Mouse (Mus musculus): ENCODE results near the gene Rbm25. TPM values are rescaled to one million over a fixed set of nuclear protein-coding genes. Genes with fewer than 3 reads are reported as not detected.

The Rbm25 gene
- polyA plus RNA-seq, 1 experiment from 2014 or later: 284 TPM

- WGBS: 87% methylated on average over 2 of the region's 2 CpGs
- Histone ChIP-seq H3K4me2 (no peak overlapping the region), H3K27me3 (no peaks in the 10 kb centered on the region), H3K36me3 (peaks cover 66% of the 10 kb centered on the region), H3K27ac (no peak overlapping the region), H3K4me1 (peaks cover 4% of the 10 kb centered on the region; the same call in 1 of the 2 replicates), H3K4me3 (replicated peaks) (no peak overlapping the region), H3K9ac (no peak overlapping the region), H3K9me3 (replicated peaks) (no peaks in the 10 kb centered on the region)
- no peak for ATAC-seq (replicated peaks; ENCODE audit: low FRiP score)
Observed at GRCm38 (mm10) chr12:83709934-83710333, 78.9 kb downstream of the Rbm25 start.

DNA sequence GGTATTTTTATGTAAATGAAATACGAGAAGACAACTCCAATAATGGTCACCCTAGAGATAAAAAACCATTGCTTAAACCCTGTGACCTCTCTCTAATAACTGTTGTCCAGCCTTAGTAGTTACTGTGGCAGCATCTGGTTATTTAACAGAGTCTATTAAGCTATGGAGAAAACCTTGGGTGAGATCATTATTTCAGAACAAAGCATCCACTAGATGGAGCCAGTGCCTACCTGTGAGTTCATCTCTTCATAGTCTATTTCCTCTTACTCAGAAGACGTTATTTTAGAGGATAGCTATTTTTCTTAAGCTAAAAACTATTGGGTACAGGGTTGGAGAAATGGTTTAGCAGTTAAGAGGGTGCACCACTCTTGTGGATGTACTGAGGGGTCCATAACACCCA lies 82.7 kb downstream of the Rbm25 start:
- Histone ChIP-seq H3K27me3 (no peaks in the 10 kb centered on the region), H3K9me3 (replicated peaks) (no peaks in the 10 kb centered on the region), H3K9ac (no peak overlapping the region), H3K36me3 (peaks cover 78% of the 10 kb centered on the region), H3K4me2 (no peak overlapping the region), H3K4me3 (replicated peaks) (no peak overlapping the region), H3K4me1 (no peaks in the 10 kb centered on the region), H3K27ac (no peak overlapping the region)
- no peak for ATAC-seq (replicated peaks; ENCODE audit: low FRiP score)
- 46% methylated on average over 2 of the region's 2 CpGs for WGBS

DNA sequence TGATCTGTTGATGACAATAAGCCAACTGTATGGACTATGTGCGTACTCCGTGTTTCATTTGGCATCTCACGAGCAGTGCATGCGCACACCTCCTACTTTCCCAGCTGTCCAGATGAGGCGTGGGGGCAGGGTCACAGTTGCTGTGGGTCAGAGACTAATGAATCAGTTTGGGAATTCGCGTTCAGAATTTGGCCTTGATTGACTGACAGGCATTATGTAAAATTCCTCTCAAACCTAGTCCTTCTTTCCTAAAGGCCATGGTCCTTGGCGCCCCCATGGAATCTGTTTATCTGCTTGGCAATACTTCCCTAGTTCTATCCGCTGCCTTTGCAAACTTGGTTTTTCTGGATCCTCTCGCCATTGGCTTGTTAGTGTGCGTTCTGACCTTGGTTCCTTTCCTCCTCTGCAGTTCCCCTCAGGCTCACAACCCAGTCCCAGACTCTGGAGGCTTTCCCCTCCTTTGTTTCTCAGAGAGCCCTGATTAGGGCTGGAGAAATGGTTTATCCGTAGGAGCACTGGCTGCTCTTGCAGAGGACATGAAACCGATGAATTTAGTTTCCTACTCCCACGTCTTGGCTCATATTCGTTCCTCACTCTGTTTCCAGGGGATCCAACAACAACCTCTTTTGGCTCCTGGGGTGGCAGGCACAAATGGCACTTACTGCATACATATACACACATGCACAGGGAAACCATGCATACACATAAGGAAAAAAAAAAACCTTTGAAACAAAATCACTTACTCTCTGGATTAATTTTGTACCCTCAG lies 85.6 kb downstream of the Rbm25 start:
- peaks cover 88% of the 10 kb centered on the region for H3K36me3 ChIP-seq
- no peak overlapping the region for H3K27ac ChIP-seq
- H3K27me3 ChIP-seq: no peaks in the 10 kb centered on the region
- H3K9me3 ChIP-seq (replicated peaks): no peaks in the 10 kb centered on the region
- peaks cover 8% of the 10 kb centered on the region for H3K4me1 ChIP-seq
- H3K9ac ChIP-seq: no peak overlapping the region
- no peak for ATAC-seq (replicated peaks; ENCODE audit: low FRiP score)
- no peak overlapping the region for H3K4me3 ChIP-seq (replicated peaks)
- WGBS: 83% methylated on average over 15 of the region's 15 CpGs
- no peak overlapping the region for H3K4me2 ChIP-seq

DNA sequence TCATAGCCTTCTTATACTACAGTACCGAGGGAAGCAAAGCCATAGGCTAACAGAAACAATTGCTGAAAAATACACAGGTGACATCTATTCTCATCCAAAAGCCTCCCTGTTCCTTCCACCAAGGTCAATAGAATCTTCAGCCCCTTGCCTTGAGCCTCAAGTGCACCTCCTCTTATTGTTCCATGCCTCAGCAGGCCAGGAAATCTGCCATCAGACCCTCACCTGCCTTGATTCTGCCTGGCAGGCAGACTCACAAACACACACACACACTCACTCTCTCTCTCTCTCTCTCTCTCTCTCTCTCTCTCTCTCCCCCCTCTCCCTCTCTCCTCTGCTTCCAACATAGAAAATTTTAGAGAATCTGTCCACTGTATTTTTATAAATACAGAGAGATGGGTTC lies 88.4 kb downstream of the Rbm25 start:
- Histone ChIP-seq H3K4me2 (no peak overlapping the region), H3K27me3 (no peaks in the 10 kb centered on the region), H3K9ac (no peak overlapping the region), H3K27ac (no peak overlapping the region), H3K4me1 (peaks cover 8% of the 10 kb centered on the region), H3K9me3 (replicated peaks) (no peaks in the 10 kb centered on the region), H3K4me3 (replicated peaks) (no peak overlapping the region), H3K36me3 (peaks cover 84% of the 10 kb centered on the region)
- ATAC-seq (replicated peaks; ENCODE audit: low FRiP score): no peak
- 96% methylated on average over 1 of the region's 1 CpGs for WGBS

DNA sequence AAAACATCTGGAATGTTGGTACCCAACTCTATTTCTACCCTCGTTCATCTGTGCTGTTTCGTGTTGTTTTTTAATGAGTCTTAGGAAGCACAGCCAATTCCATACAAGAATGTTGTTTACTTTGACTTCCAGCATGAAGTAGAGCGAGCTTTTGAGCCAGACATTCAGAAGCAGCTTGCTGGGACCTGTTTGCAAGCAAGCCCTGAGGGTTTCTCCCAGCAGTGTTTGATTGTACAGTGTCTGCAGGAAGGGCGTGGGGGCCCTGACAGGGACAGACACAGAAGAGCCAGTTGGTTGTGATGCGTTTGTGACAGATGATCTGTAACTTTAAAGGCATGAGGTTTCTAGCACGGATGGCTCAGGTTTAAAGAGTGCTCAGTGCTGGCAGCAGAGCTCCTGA lies 90.2 kb downstream of the Rbm25 start:
- no peak overlapping the region for H3K9ac ChIP-seq
- WGBS: 52% methylated on average over 6 of the region's 6 CpGs
- no peaks in the 10 kb centered on the region for H3K9me3 ChIP-seq (replicated peaks)
- ATAC-seq (replicated peaks; ENCODE audit: low FRiP score): no peak
- H3K4me3 ChIP-seq (replicated peaks): no peak overlapping the region
- H3K36me3 ChIP-seq: peaks cover 83% of the 10 kb centered on the region
- no peak overlapping the region for H3K4me2 ChIP-seq
- H3K4me1 ChIP-seq: peaks cover 13% of the 10 kb centered on the region
- no peaks in the 10 kb centered on the region for H3K27me3 ChIP-seq
- peak overlapping the region; percentile 48 for H3K27ac ChIP-seq

DNA sequence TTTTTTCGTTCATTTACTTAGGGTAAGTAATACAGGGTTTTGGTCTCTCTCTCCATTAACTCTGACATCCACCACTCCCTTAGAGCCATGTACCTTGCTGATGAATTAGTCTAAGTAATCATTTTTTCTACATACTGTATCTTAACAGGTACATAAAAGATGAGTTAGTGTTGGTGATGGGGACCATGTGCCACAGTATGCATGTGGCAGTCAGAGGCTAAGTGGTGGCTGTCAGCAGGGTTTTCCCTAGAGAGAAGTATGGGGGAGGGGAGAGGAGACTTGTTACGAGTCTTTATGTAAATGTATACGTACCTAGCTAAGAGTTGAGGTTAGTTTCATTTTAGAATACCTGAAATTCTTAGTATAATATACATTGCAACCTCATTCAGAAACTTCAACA lies 92.0 kb downstream of the Rbm25 start:
- Histone ChIP-seq H3K27me3 (no peaks in the 10 kb centered on the region), H3K4me2 (no peak overlapping the region), H3K9me3 (replicated peaks) (no peaks in the 10 kb centered on the region), H3K36me3 (peaks cover 82% of the 10 kb centered on the region), H3K4me1 (peaks cover 16% of the 10 kb centered on the region), H3K27ac (no peak overlapping the region), H3K9ac (no peak overlapping the region), H3K4me3 (replicated peaks) (no peak overlapping the region)
- no peak for ATAC-seq (replicated peaks; ENCODE audit: low FRiP score)
- 77% methylated on average over 3 of the region's 3 CpGs for WGBS

GRCm38 (mm10) chr12:83726510-83727308 lies 95.7 kb downstream of the Rbm25 start:
- WGBS: 56% methylated on average over 12 of the region's 12 CpGs
- peak overlapping the region; percentile 66 for H3K27ac ChIP-seq
- H3K36me3 ChIP-seq: peaks cover 91% of the 10 kb centered on the region
- no peak overlapping the region for H3K4me3 ChIP-seq (replicated peaks)
- H3K27me3 ChIP-seq: no peaks in the 10 kb centered on the region
- ATAC-seq (replicated peaks; ENCODE audit: low FRiP score): no peak; the same call in 1 of the 2 replicates
- no peak overlapping the region for H3K9ac ChIP-seq
- no peak overlapping the region for H3K4me2 ChIP-seq
- no peaks in the 10 kb centered on the region for H3K9me3 ChIP-seq (replicated peaks)
- H3K4me1 ChIP-seq: peaks cover 7% of the 10 kb centered on the region; the same call in 1 of the 2 replicates

GRCm38 (mm10) chr12:83732225-83732624 lies 101.2 kb downstream of the Rbm25 start:
- Histone ChIP-seq H3K27ac (no peak overlapping the region), H3K4me2 (no peak overlapping the region), H3K9me3 (replicated peaks) (no peaks in the 10 kb centered on the region), H3K27me3 (no peaks in the 10 kb centered on the region), H3K4me1 (no peaks in the 10 kb centered on the region), H3K4me3 (replicated peaks) (no peak overlapping the region), H3K36me3 (peaks cover 93% of the 10 kb centered on the region), H3K9ac (no peak overlapping the region)
- ATAC-seq (replicated peaks; ENCODE audit: low FRiP score): no peak
- 96% methylated on average over 5 of the region's 5 CpGs for WGBS

Other genes starting within 250 kb of the Rbm25 start
- gene Dpf3, start 143.5 kb upstream of the Rbm25 start, polyA plus RNA-seq (2015; fragmentation: Nextera tagmentation; extraction: Ambion mirVana): 14.8 and 14.9 TPM in 2 replicates
- gene Dcaf4, start 110.8 kb upstream of the Rbm25 start, polyA plus RNA-seq (2015; fragmentation: Nextera tagmentation; extraction: Ambion mirVana): 27.6 and 30.8 TPM in 2 replicates
- 18.5 and 20.1 TPM in 2 replicates for gene Zfyve1, start 34.0 kb upstream of the Rbm25 start, polyA plus RNA-seq (2015; fragmentation: Nextera tagmentation; extraction: Ambion mirVana)
- gene Psen1, start 56.9 kb downstream of the Rbm25 start, polyA plus RNA-seq (2015; fragmentation: Nextera tagmentation; extraction: Ambion mirVana): 63.3 and 63.5 TPM in 2 replicates
- 2.0 and 2.1 TPM in 2 replicates for gene Papln, start 132.4 kb downstream of the Rbm25 start, polyA plus RNA-seq (2015; fragmentation: Nextera tagmentation; extraction: Ambion mirVana)

Measured in kidney, embryonic 15.5 days (tissue).